Comparison of ENCODE assay signal across 8 mouse cellular contexts in the genomic region with DNA sequence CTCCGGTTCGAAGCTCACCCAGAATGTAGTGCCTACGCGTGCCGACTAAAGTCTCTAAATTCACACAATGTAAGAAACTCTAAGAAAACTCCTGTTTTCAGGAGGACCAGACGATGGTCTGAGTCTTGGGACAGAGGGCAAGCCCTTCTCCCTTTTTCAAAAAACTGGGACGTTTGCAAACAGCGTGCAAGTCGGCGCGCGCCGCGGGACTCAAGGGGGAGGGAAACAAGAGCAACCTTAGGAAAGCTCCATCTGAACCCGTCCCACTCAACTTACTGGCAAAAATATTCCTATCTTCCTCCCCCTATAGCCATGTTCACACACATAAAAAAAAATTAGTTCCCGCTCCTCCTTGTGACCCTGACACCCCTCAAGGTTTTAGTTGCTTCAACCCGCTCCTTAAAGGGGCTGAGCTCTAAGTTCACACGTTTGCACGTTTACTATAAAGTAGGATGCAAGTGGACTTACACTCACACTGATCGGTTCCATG. TPM values are rescaled to one million over a fixed set of nuclear protein-coding genes. Genes with fewer than 3 reads are reported as not detected.
A peak's percentile ranks its signal among the peaks of the same experiment; 100 is the strongest.
DNase-seq lines count a peak whose midpoint lies in the region; ATAC-seq and TF ChIP-seq lines count a peak whose summit lies in the region.

No protein-coding gene starts in this region.

- H3K27ac ChIP-seq in bone marrow macrophage, adult 2 months (ENCODE audit: insufficient read depth, low read depth, low read length), result peak overlapping the region; percentile 40
- H3K27ac ChIP-seq in heart, embryonic 13.5 days (replicated peaks), result no peak overlapping the region
- no peak overlapping the region for H3K27ac ChIP-seq in limb, embryonic 13.5 days
- peak overlapping the region; percentile 70 for H3K27ac ChIP-seq in neural tube, embryonic 14.5 days (ENCODE audit: low read depth, low read length)

- no peak for TF ChIP-seq POLR2A in lung, adult 2 months (IDR thresholded peaks at IDR 0.05; ENCODE audit: borderline replicate concordance, extremely low read depth, low read depth, low read length)
- no peak for TF ChIP-seq POLR2A in bone marrow macrophage, adult 2 months (IDR thresholded peaks at IDR 0.05; ENCODE audit: borderline replicate concordance, low read depth, low read length)

- ATAC-seq in heart, embryonic 13.5 days (ENCODE audit: extremely low read depth, insufficient number of reproducible peaks, low FRiP score, low TSS enrichment), result no peak
- ATAC-seq in limb, embryonic 13.5 days (ENCODE audit: low FRiP score, low read depth), result peak; percentile 6; the same call in 1 of the 2 replicates
- ATAC-seq in neural tube, embryonic 14.5 days (ENCODE audit: low read depth), result peak; percentile 49

- WGBS in lung, adult 2 months, result under 1% methylated on average over 20 of the region's 20 CpGs
- under 1% methylated on average over 20 of the region's 20 CpGs for WGBS in heart, embryonic 13.5 days
- WGBS in limb, embryonic 13.5 days, result 0% methylated on average over 20 of the region's 20 CpGs
- under 1% methylated on average over 20 of the region's 20 CpGs for WGBS in neural tube, embryonic 14.5 days

- H3K9ac ChIP-seq in heart, embryonic 13.5 days, result peak overlapping the region; percentile 66
- peak overlapping the region; percentile 62 for H3K9ac ChIP-seq in limb, embryonic 13.5 days
- H3K9ac ChIP-seq in neural tube, embryonic 14.5 days (replicated peaks; ENCODE audit: low read depth, low read length), result peak overlapping the region; percentile 60

- H3K4me2 ChIP-seq in heart, embryonic 13.5 days, result peak overlapping the region; percentile 97
- peak overlapping the region; percentile 90 for H3K4me2 ChIP-seq in limb, embryonic 13.5 days (replicated peaks)
- H3K4me2 ChIP-seq in neural tube, embryonic 14.5 days (ENCODE audit: low read depth, low read length), result peak overlapping the region; percentile 97

- 0 out of 2 replicates have a peak, but pooled peaks cover 3% of the 10 kb centered on the region for H3K36me3 ChIP-seq in heart, embryonic 13.5 days
- no peaks in the 10 kb centered on the region for H3K36me3 ChIP-seq in limb, embryonic 13.5 days
- H3K36me3 ChIP-seq in neural tube, embryonic 14.5 days (ENCODE audit: control insufficient read depth, insufficient read depth, low read length), result no peaks in the 10 kb centered on the region

- peaks cover 15% of the 10 kb centered on the region for H3K4me1 ChIP-seq in lung, adult 2 months (ENCODE audit: control insufficient read depth, insufficient read depth, low read length)
- H3K4me1 ChIP-seq in bone marrow macrophage, adult 2 months (ENCODE audit: control insufficient read depth, insufficient read depth, low read length), result 0 out of 2 replicates have a peak, but pooled peaks cover 6% of the 10 kb centered on the region
- peaks cover 32% of the 10 kb centered on the region for H3K4me1 ChIP-seq in heart, embryonic 13.5 days
- peaks cover 42% of the 10 kb centered on the region for H3K4me1 ChIP-seq in limb, embryonic 13.5 days
- H3K4me1 ChIP-seq in neural tube, embryonic 14.5 days (ENCODE audit: control insufficient read depth, insufficient read depth, low read length), result peaks cover 17% of the 10 kb centered on the region

- peak; percentile 48 for DNase-seq in lung, adult 2 months
- DNase-seq in lung, postnatal 10 days, result no peak
- no peak for DNase-seq in left cerebral cortex, adult 9 months (ENCODE audit: low spot score in 2 of 2)
- no peak for DNase-seq in cerebellum, adult 11 months

- TF ChIP-seq CTCF in lung, adult 2 months (IDR thresholded peaks at IDR 0.05; ENCODE audit: insufficient read depth, low read length), result no peak
- TF ChIP-seq CTCF in bone marrow macrophage, adult 2 months (IDR thresholded peaks at IDR 0.05; ENCODE audit: low read depth, low read length), result no peak

- H3K27me3 ChIP-seq in heart, embryonic 13.5 days (replicated peaks), result peaks cover 70% of the 10 kb centered on the region
- peaks cover 63% of the 10 kb centered on the region for H3K27me3 ChIP-seq in limb, embryonic 13.5 days
- no peaks in the 10 kb centered on the region for H3K27me3 ChIP-seq in neural tube, embryonic 14.5 days (ENCODE audit: control insufficient read depth, insufficient read depth, low read length)

- H3K9me3 ChIP-seq in heart, embryonic 13.5 days, result no peaks in the 10 kb centered on the region
- no peaks in the 10 kb centered on the region for H3K9me3 ChIP-seq in limb, embryonic 13.5 days
- no peaks in the 10 kb centered on the region for H3K9me3 ChIP-seq in neural tube, embryonic 14.5 days (ENCODE audit: control insufficient read depth, low read length)

- peak overlapping the region; percentile 72 for H3K4me3 ChIP-seq in lung, adult 2 months (replicated peaks; ENCODE audit: extremely low read depth, low read depth, low read length)
- H3K4me3 ChIP-seq in bone marrow macrophage, adult 2 months (ENCODE audit: insufficient read depth, low read length), result peak overlapping the region; percentile 75
- H3K4me3 ChIP-seq in heart, embryonic 13.5 days, result peak overlapping the region; percentile 67
- H3K4me3 ChIP-seq in limb, embryonic 13.5 days, result peak overlapping the region; percentile 54
- H3K4me3 ChIP-seq in neural tube, embryonic 14.5 days (ENCODE audit: low read depth, low read length), result peak overlapping the region; percentile 56

RNA-seq across cellular contexts. Expression of gene Cxcr4, which starts 0.3 kb away (rescaled TPM):
- polyA plus RNA-seq in lung, adult 2 months (2012; rRNA removed), result 163 and 178 TPM in 2 replicates
- polyA plus RNA-seq in bone marrow macrophage, adult 2 months (2012; ENCODE audit: insufficient read depth, insufficient read length, missing spikeins), result 259 and 262 TPM in 2 replicates
- polyA plus RNA-seq in heart, embryonic 13.5 days (2015; fragmentation: Nextera tagmentation; extraction: Ambion mirVana), result 1.3 and 1.6 TPM in 2 replicates
- polyA plus RNA-seq in limb, embryonic 13.5 days (2015; fragmentation: Nextera tagmentation; extraction: Ambion mirVana), result 1.9 and 2.2 TPM in 2 replicates
- 5.6 and 6.8 TPM in 2 replicates for polyA plus RNA-seq in neural tube, embryonic 14.5 days (2014; fragmentation: Nextera tagmentation; extraction: Ambion mirVana)

Comparison
In these comparisons a context has a peak if more than half of its experiments do, and no peak if none do; other contexts are left out.
1. H3K27ac ChIP-seq: peak in bone marrow macrophage, adult 2 months (single experiment) and neural tube, embryonic 14.5 days (single experiment); none in heart, embryonic 13.5 days (single experiment) and limb, embryonic 13.5 days (single experiment).
2. RNA of gene Cxcr4, which starts 0.3 kb away (polyA plus RNA-seq): 259 to 262 TPM in bone marrow macrophage, adult 2 months and 163 to 178 TPM in lung, adult 2 months; 5.6 to 6.8 TPM in neural tube, embryonic 14.5 days, 1.9 to 2.2 TPM in limb, embryonic 13.5 days and 1.3 to 1.6 TPM in heart, embryonic 13.5 days; every median in the first group is over 10 times any median in the second.
3. Peak in every context shown above with its lines, with median percentiles within 50 percentile points of each other: H3K4me3 ChIP-seq, H3K4me2 ChIP-seq and H3K9ac ChIP-seq.